In genomic region chr12:81888954-81889353, GRCm38 (mm10) we compare ENCODE assay signal across 27 mouse cellular contexts.
"Had no signal": no experiment of that assay in that cellular context is flagged by ENCODE, and none has a peak within 500 bp of the region (broad histone marks: within the 10 kb centered on the region; RNA-seq: fewer than 3 reads in every experiment).

No protein-coding gene starts in this region.

- ATAC-seq: hindbrain, embryonic 16.5 days; inflammation-experienced regulatory T-cells, adult 6 months; intestine, embryonic 15.5 days; intestine, postnatal 0 days had no signal

- H3K4me3 ChIP-seq: heart, embryonic 10.5 days; heart, embryonic 12.5 days; hindbrain, embryonic 10.5 days; hindbrain, embryonic 12.5 days; intestine, embryonic 15.5 days; kidney, embryonic 15.5 days; left cerebral cortex, adult 2 months; limb, embryonic 10.5 days; limb, embryonic 12.5 days; liver, embryonic 13.5 days had no signal

- H3K4me1 ChIP-seq: liver, embryonic 13.5 days had no signal

- H3K27me3 ChIP-seq: heart, embryonic 12.5 days; hindbrain, embryonic 12.5 days; intestine, embryonic 15.5 days; kidney, embryonic 15.5 days; limb, embryonic 12.5 days; liver, embryonic 13.5 days had no signal

- H3K9me3 ChIP-seq: heart, embryonic 10.5 days; heart, embryonic 12.5 days; hindbrain, embryonic 10.5 days; hindbrain, embryonic 12.5 days; intestine, embryonic 15.5 days; kidney, embryonic 15.5 days; limb, embryonic 10.5 days; limb, embryonic 12.5 days; liver, embryonic 13.5 days had no signal

- H3K27ac ChIP-seq: heart, embryonic 10.5 days; hindbrain, embryonic 10.5 days; hindbrain, embryonic 12.5 days; hindbrain, embryonic 14.5 days; intestine, embryonic 15.5 days; kidney, embryonic 15.5 days; kidney, postnatal 0 days; left cerebral cortex, adult 2 months; limb, embryonic 10.5 days; limb, embryonic 12.5 days; liver, embryonic 13.5 days had no signal

- H3K9ac ChIP-seq: heart, embryonic 12.5 days; hindbrain, embryonic 12.5 days; hindbrain, embryonic 14.5 days; intestine, embryonic 15.5 days; kidney, embryonic 15.5 days; limb, embryonic 12.5 days; liver, embryonic 13.5 days had no signal

- H3K36me3 ChIP-seq: heart, embryonic 10.5 days; heart, embryonic 12.5 days; hindbrain, embryonic 10.5 days; hindbrain, embryonic 12.5 days; intestine, embryonic 15.5 days; kidney, embryonic 15.5 days; limb, embryonic 10.5 days; liver, embryonic 13.5 days had no signal

- H3K4me2 ChIP-seq: heart, embryonic 12.5 days; hindbrain, embryonic 12.5 days; hindbrain, embryonic 14.5 days; intestine, embryonic 15.5 days; kidney, embryonic 15.5 days; limb, embryonic 12.5 days; liver, embryonic 11.5 days; liver, embryonic 13.5 days had no signal

- DNase-seq: gastrocnemius, postnatal 14 days; gastrocnemius, postnatal 36 days; heart, adult 18-20 months; heart, postnatal 10 days; heart, postnatal 4 days; kidney, adult 18-20 months; kidney, adult 9 months; kidney, postnatal 14 days; kidney, postnatal 36 days; layer of hippocampus, adult 9-11 months; liver; liver, embryonic 13.5 days had no signal
